Mouse (Mus musculus) liver, embryonic 13.5 days (tissue): ENCODE measurements around the gene Tfpi2. TPM values are rescaled to one million over a fixed set of nuclear protein-coding genes. Genes with fewer than 3 reads are reported as not detected.

Experiments
- polyA plus RNA-seq: library from polyadenylated mRNA; unstranded; fragments of >200 nt; fragmentation: Nextera tagmentation; extraction: Ambion mirVana; gene quantifications from 2 replicates; pipeline ENCODE4 v1.2.1, GENCODE M21; 2015

Gene Tfpi2
- polyA plus RNA-seq, 1 experiment from 2014 or later, result 15.8 TPM

Other genes starting within 250 kb of the Tfpi2 start
- not detected in 2 replicates for gene Calcr, start 224.2 kb downstream of the Tfpi2 start, polyA plus RNA-seq
- not detected in 2 replicates for gene Gngt1, start 4.9 kb upstream of the Tfpi2 start, polyA plus RNA-seq
- gene Gng11, start 15.0 kb upstream of the Tfpi2 start, polyA plus RNA-seq, result 21.1 and 24.5 TPM in 2 replicates
- 40.0 and 45.3 TPM in 2 replicates for gene Bet1, start 98.1 kb upstream of the Tfpi2 start, polyA plus RNA-seq